Mouse (Mus musculus) small intestine, adult 2 months (tissue): ENCODE results near the gene Mllt10.

Experiments used
- CTCF ChIP-seq: fragments of 200-500 bp; IDR thresholded peaks from 2 replicates; pipeline ENCODE4 v1.5.1; 2012; ENCODE audit warnings: low read depth, mild to moderate bottlenecking, control low read depth, inconsistent platforms, low read length, moderate library complexity, mixed read lengths; ENCODE audit not compliant: insufficient replicate concordance, insufficient read length; ENCODE audit errors: extremely low read depth
- POLR2A ChIP-seq: fragments of 200-500 bp; IDR thresholded peaks from 2 replicates; pipeline ENCODE4 v1.6.1; 2012; ENCODE audit warnings: low read depth, mild to moderate bottlenecking, control low read depth, inconsistent platforms, low read length, moderate library complexity

- TF ChIP-seq CTCF (no peak), POLR2A (no peak)
Measured at GRCm38 (mm10) chr2:18176235-18176634, 121.2 kb downstream of the Mllt10 start.
